Mouse (Mus musculus) B cell, adult 62 days (primary cell): ENCODE data around the gene Prss38. TPM values are rescaled to one million over a fixed set of nuclear protein-coding genes. Genes with fewer than 3 reads are reported as not detected.

Experiments
- total RNA-seq: library from RNA; stranded (reverse); gene quantifications from 4 replicates; pipeline ENCODE4 v1.2.4, GENCODE M21; 2023

Prss38 gene
- total RNA-seq: not detected in 4 replicates

GRCm38 (mm10) chr11:59375475-59375874 lies at the start of gene Prss38:
Gene Prss38 (minus strand): TSS chr11:59375657.

Other genes starting within 250 kb of the Prss38 start
- gene Obscn, start 239.3 kb downstream of the Prss38 start, total RNA-seq: 0.33 to 0.63 TPM (median 0.48 TPM) in 4 replicates
- 35.8 to 46.0 TPM (median 42.1 TPM) in 4 replicates for gene Iba57, start 211.9 kb downstream of the Prss38 start, total RNA-seq
- gene Gjc2, start 192.4 kb downstream of the Prss38 start, total RNA-seq: 0.25 to 0.43 TPM in 2 of 4 replicates, not detected in the others
- gene Guk1, start 183.4 kb downstream of the Prss38 start, total RNA-seq: 25.4 to 36.0 TPM (median 28.2 TPM) in 4 replicates
- 14.1 to 18.1 TPM (median 16.1 TPM) in 4 replicates for gene Mrpl55, start 173.2 kb downstream of the Prss38 start, total RNA-seq
- gene 2310033P09Rik, start 167.3 kb downstream of the Prss38 start, total RNA-seq: 25.8 to 33.3 TPM (median 27.1 TPM) in 4 replicates
- 252 to 279 TPM (median 259 TPM) in 4 replicates for gene Arf1, start 147.4 kb downstream of the Prss38 start, total RNA-seq
- gene Wnt3a, start 84.9 kb downstream of the Prss38 start, total RNA-seq: not detected in 4 replicates
- gene Wnt9a, start 68.7 kb downstream of the Prss38 start, total RNA-seq: not detected in 4 replicates
- gene Jmjd4, start 74.4 kb upstream of the Prss38 start, total RNA-seq: 10.2 to 12.5 TPM (median 11.7 TPM) in 4 replicates
- 14.5 to 17.4 TPM (median 14.9 TPM) in 4 replicates for gene Snap47, start 75.5 kb upstream of the Prss38 start, total RNA-seq
- 4.1 to 4.7 TPM (median 4.3 TPM) in 4 replicates for gene Zfp867, start 96.8 kb upstream of the Prss38 start, total RNA-seq
- 16.7 to 20.2 TPM (median 17.6 TPM) in 4 replicates for gene Zkscan17, start 151.1 kb upstream of the Prss38 start, total RNA-seq
- 0.94 to 3.2 TPM (median 1.5 TPM) in 4 replicates for gene Nlrp3, start 165.9 kb upstream of the Prss38 start, total RNA-seq
- gene Olfr222, start 200.6 kb upstream of the Prss38 start, total RNA-seq: not detected in 4 replicates
- gene Olfr223, start 217.6 kb upstream of the Prss38 start, total RNA-seq: not detected in 4 replicates